Mouse (Mus musculus): ENCODE measurements around the gene Selenom. TPM values are rescaled to one million over a fixed set of nuclear protein-coding genes. Genes with fewer than 3 reads are reported as not detected.

The Selenom gene
- total and polyA plus RNA-seq, 2 experiments from 2014 or later, result 290 to 298 TPM

- no peaks in the 10 kb centered on the region for H3K4me1 ChIP-seq (ENCODE audit: insufficient read depth, low read length)
- ATAC-seq (ENCODE audit: low FRiP score), result no peak
- H3K36me3 ChIP-seq (ENCODE audit: insufficient read depth, low read length), result no peaks in the 10 kb centered on the region
- no peak for TF ChIP-seq CTCF (IDR thresholded peaks at IDR 0.05)
- no peaks in the 10 kb centered on the region for H3K27me3 ChIP-seq (ENCODE audit: insufficient read depth, low read length)
- H3K4me2 ChIP-seq (ENCODE audit: low read depth, low read length, poor library complexity, severe bottlenecking), result no peak overlapping the region
- H3K9ac ChIP-seq (replicated peaks; ENCODE audit: low read length, poor library complexity, severe bottlenecking), result no peak overlapping the region
- 65% methylated on average over 3 of the region's 3 CpGs for WGBS
- H3K9me3 ChIP-seq (ENCODE audit: low read length), result no peaks in the 10 kb centered on the region
- H3K27ac ChIP-seq (ENCODE audit: low read depth, low read length), result no peak overlapping the region
- H3K4me3 ChIP-seq (ENCODE audit: low read depth, low read length), result no peak overlapping the region
- DNase-seq (ENCODE audit: low spot score), result no peak
Measured at GRCm38 (mm10) chr11:3541932-3542331, 27.4 kb downstream of the Selenom start.

- no peaks in the 10 kb centered on the region for H3K36me3 ChIP-seq (ENCODE audit: insufficient read depth, low read length)
- H3K4me3 ChIP-seq (ENCODE audit: low read depth, low read length), result no peak overlapping the region
- no peak for DNase-seq (ENCODE audit: low spot score)
- no peak overlapping the region for H3K4me2 ChIP-seq (ENCODE audit: low read depth, low read length, poor library complexity, severe bottlenecking)
- no peak for ATAC-seq (ENCODE audit: low FRiP score)
- no peak overlapping the region; the same call in 1 of the 2 replicates for H3K9ac ChIP-seq (replicated peaks; ENCODE audit: low read length, poor library complexity, severe bottlenecking)
- no peak overlapping the region for H3K27ac ChIP-seq (ENCODE audit: low read depth, low read length)
- 48% methylated on average over 5 of the region's 5 CpGs for WGBS
- H3K27me3 ChIP-seq (ENCODE audit: insufficient read depth, low read length), result no peaks in the 10 kb centered on the region
- no peaks in the 10 kb centered on the region for H3K4me1 ChIP-seq (ENCODE audit: insufficient read depth, low read length)
- H3K9me3 ChIP-seq (ENCODE audit: low read length), result no peaks in the 10 kb centered on the region
- TF ChIP-seq CTCF (IDR thresholded peaks at IDR 0.05), result no peak
Measured at GRCm38 (mm10) chr11:3543001-3543400, 28.5 kb downstream of the Selenom start.

- WGBS, result 94% methylated on average over 5 of the region's 5 CpGs
- Histone ChIP-seq H3K4me2 (ENCODE audit: low read depth, low read length, poor library complexity, severe bottlenecking) (no peak overlapping the region), H3K27me3 (ENCODE audit: insufficient read depth, low read length) (no peaks in the 10 kb centered on the region), H3K9ac (replicated peaks; ENCODE audit: low read length, poor library complexity, severe bottlenecking) (no peak overlapping the region), H3K4me3 (ENCODE audit: low read depth, low read length) (no peak overlapping the region), H3K9me3 (ENCODE audit: low read length) (no peaks in the 10 kb centered on the region), H3K4me1 (ENCODE audit: insufficient read depth, low read length) (no peaks in the 10 kb centered on the region), H3K27ac (ENCODE audit: low read depth, low read length) (no peak overlapping the region), H3K36me3 (ENCODE audit: insufficient read depth, low read length) (no peaks in the 10 kb centered on the region)
- no peak for ATAC-seq (ENCODE audit: low FRiP score)
- no peak for DNase-seq (ENCODE audit: low spot score)
- peak; percentile 26; the same call in 1 of the 2 replicates for TF ChIP-seq CTCF (IDR thresholded peaks at IDR 0.05)
Measured at GRCm38 (mm10) chr11:3544409-3544808, 29.9 kb downstream of the Selenom start.

- Histone ChIP-seq H3K4me1 (ENCODE audit: insufficient read depth, low read length) (no peaks in the 10 kb centered on the region), H3K36me3 (ENCODE audit: insufficient read depth, low read length) (no peaks in the 10 kb centered on the region), H3K9ac (replicated peaks; ENCODE audit: low read length, poor library complexity, severe bottlenecking) (no peak overlapping the region), H3K27ac (ENCODE audit: low read depth, low read length) (no peak overlapping the region), H3K4me3 (ENCODE audit: low read depth, low read length) (no peak overlapping the region), H3K9me3 (ENCODE audit: low read length) (no peaks in the 10 kb centered on the region), H3K4me2 (ENCODE audit: low read depth, low read length, poor library complexity, severe bottlenecking) (no peak overlapping the region), H3K27me3 (ENCODE audit: insufficient read depth, low read length) (no peaks in the 10 kb centered on the region)
- WGBS, result 18% methylated on average over 7 of the region's 9 CpGs
- DNase-seq (ENCODE audit: low spot score), result no peak
- TF ChIP-seq CTCF (IDR thresholded peaks at IDR 0.05), result no peak
- ATAC-seq (ENCODE audit: low FRiP score), result no peak
Measured at GRCm38 (mm10) chr11:3545531-3546241, 31.2 kb downstream of the Selenom start.

- Histone ChIP-seq H3K27me3 (ENCODE audit: insufficient read depth, low read length) (no peaks in the 10 kb centered on the region), H3K9me3 (ENCODE audit: low read length) (no peaks in the 10 kb centered on the region), H3K36me3 (ENCODE audit: insufficient read depth, low read length) (no peaks in the 10 kb centered on the region), H3K4me2 (ENCODE audit: low read depth, low read length, poor library complexity, severe bottlenecking) (no peak overlapping the region), H3K4me3 (ENCODE audit: low read depth, low read length) (no peak overlapping the region), H3K4me1 (ENCODE audit: insufficient read depth, low read length) (no peaks in the 10 kb centered on the region), H3K27ac (ENCODE audit: low read depth, low read length) (no peak overlapping the region), H3K9ac (replicated peaks; ENCODE audit: low read length, poor library complexity, severe bottlenecking) (no peak overlapping the region)
- WGBS, result 18% methylated on average over 1 of the region's 1 CpGs
- DNase-seq (ENCODE audit: low spot score) (no peak), ATAC-seq (ENCODE audit: low FRiP score) (no peak)
- TF ChIP-seq CTCF (IDR thresholded peaks at IDR 0.05), result no peak
Measured at GRCm38 (mm10) chr11:3546242-3546562, 31.7 kb downstream of the Selenom start.

GRCm38 (mm10) chr11:3547047-3547446 lies 32.6 kb downstream of the Selenom start:
- H3K36me3 ChIP-seq (ENCODE audit: insufficient read depth, low read length), result no peaks in the 10 kb centered on the region
- WGBS, result 76% methylated on average over 2 of the region's 2 CpGs
- H3K4me1 ChIP-seq (ENCODE audit: insufficient read depth, low read length), result no peaks in the 10 kb centered on the region
- no peak overlapping the region for H3K9ac ChIP-seq (replicated peaks; ENCODE audit: low read length, poor library complexity, severe bottlenecking)
- TF ChIP-seq CTCF (IDR thresholded peaks at IDR 0.05), result no peak
- DNase-seq (ENCODE audit: low spot score) (no peak), ATAC-seq (ENCODE audit: low FRiP score) (no peak)
- H3K27ac ChIP-seq (ENCODE audit: low read depth, low read length), result no peak overlapping the region
- no peak overlapping the region for H3K4me3 ChIP-seq (ENCODE audit: low read depth, low read length)
- no peaks in the 10 kb centered on the region for H3K27me3 ChIP-seq (ENCODE audit: insufficient read depth, low read length)
- H3K9me3 ChIP-seq (ENCODE audit: low read length), result no peaks in the 10 kb centered on the region
- H3K4me2 ChIP-seq (ENCODE audit: low read depth, low read length, poor library complexity, severe bottlenecking), result no peak overlapping the region

Data from midbrain, postnatal 0 days (tissue).